Mouse (Mus musculus): Measurements from ENCODE around the gene Irs2.

Irs2 gene

DNA sequence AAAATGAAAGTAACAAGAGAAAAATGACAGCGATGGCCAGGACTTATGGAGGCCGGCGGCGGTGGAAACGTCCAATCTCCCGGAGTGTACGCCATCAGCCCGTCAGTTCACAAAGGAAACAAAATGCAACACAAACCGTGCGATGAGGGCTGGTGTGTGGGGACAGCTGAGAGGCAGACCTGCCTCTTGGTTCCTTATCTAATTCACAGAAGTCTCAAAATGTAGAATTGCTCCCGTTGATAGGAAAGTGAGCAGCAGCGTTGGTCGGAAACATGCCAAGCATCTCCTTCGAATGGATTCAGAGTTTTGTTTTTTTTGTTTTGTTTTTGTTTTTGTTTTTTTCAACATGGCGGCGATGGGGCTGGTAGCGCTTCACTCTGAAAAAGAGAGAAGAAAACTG lies 21.6 kb downstream of the Irs2 start:
- DNase-seq (ENCODE audit: low spot score): no peak

DNA sequence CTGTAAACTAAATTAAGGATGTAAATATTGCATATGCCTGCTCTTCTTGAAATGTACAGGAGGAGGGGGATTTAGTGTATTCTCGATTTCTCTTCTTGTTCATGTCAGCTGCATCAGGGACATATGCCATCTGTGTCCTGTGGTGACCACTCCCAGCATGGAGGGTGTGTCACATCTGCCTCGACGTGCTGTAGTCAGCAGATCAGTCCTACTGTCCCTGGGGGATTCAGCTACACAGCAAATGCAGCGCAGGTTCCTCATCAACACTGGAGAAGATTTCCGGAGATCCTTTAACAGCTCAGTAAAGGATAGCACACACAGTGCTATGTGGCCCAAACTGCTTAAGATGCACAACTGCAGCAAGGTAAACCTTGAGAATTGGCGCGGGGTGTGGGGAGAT lies 23.2 kb downstream of the Irs2 start:
- no peak for DNase-seq (ENCODE audit: low spot score)

- no peak for DNase-seq (ENCODE audit: low spot score)
These were observed 27.4 kb downstream of the Irs2 start for GRCm38 (mm10) chr8:10980876-10981275.

GRCm38 (mm10) chr8:10979916-10980315 lies 28.3 kb downstream of the Irs2 start:
- no peak for DNase-seq (ENCODE audit: low spot score)

DNA sequence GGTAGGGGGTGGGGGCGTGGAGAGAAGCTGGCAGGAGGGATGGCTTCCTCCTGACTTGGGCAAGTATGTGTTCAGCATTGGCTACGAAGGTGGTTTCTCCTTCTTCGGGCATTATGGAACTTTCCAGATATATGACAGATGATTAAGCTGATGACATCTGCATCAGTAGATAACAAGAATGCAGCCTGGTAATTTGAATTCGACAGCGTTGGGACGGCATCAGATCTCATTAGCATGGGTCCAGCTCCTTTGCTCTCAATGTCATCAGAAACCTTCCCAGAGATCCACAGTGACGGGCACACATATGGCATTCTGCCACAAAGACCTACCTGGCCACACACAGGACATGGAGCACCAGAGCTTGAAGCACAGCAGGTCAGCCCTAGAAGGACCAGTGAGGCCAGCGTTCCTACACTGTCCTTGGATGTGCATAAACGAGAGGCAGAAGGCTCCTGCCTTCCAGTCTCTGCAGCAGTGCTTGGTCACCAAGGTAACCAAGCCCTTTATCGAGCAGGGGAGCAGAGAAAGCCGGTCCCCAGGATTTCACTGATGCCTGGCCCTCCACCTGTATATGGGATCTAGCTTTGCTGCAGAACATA lies 29.0 kb downstream of the Irs2 start:
- no peak for DNase-seq (ENCODE audit: low spot score)

DNA sequence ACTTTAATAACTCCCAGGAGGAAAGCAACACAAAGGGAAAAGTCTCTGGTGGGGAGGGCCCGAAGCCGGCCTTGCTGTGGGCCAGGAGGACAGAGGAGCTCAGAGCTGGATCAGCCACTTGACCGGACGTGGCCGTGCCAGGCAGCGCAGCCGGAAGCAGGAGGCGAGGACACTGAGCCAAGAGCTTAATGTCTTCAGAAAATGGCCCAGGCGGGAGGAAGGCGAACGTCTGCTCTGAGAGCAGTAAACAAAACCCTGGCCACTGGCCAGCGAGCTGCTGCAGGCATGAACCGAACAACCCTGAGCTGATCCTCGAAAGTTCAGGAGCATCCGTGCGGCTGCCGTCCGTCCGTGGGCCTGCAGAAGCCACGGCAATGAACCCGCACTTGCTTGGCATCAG lies 29.9 kb downstream of the Irs2 start:
- peak; percentile 28 for DNase-seq (ENCODE audit: low spot score)

DNA sequence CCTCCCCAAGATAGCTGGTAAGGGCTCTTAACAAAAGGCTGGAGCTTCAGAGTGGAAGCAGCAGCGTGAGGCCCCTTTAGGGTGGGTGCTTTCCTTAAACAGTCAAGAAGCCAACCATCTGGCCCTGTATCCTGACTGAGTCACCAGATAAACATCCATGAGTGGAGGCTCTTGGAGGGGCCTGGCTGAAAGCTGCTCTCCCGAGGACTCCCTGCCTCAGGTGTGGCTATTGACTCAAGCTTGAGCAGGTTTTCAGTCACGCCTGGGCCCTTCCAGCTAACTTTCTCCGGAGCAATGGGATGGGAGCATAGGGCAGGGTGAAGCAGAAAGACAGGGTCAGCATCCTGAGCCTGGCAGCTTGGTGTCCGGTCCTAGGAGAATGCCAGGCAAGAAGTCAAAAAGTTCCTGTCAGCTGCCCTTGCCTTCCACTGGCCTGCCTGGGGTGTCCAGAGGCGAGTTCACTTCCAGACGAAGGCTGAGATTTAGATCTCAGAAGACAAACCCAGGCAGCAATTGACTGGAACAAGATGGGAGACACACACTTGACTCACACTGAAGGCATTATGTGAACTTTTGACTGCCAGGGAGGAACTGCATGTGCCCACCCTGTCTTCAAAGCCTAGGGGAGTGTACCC lies 30.4 kb downstream of the Irs2 start:
- no peak for DNase-seq (ENCODE audit: low spot score)

GRCm38 (mm10) chr8:10974659-10975058 lies 33.6 kb downstream of the Irs2 start:
- no peak for DNase-seq (ENCODE audit: low spot score)

DNA sequence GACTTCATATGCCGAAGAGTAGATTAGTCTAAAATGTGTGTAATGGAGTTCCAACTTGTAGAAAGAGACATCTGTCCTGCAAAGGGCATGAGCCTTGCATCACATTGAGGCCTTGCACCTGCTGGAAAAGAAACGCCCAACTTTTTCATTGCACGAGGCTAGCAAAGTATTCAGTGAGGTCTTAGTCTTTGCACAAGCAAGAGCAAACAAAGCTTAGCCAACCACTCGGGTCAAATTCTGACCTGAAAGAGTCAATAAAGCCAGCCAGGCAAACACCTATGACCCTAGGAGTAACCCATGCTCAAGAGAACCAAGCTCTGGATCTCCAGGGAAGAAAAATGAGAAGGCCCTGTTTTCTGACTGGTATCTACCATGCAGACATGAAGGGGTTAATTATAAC lies 34.1 kb downstream of the Irs2 start:
- no peak for DNase-seq (ENCODE audit: low spot score)

DNA sequence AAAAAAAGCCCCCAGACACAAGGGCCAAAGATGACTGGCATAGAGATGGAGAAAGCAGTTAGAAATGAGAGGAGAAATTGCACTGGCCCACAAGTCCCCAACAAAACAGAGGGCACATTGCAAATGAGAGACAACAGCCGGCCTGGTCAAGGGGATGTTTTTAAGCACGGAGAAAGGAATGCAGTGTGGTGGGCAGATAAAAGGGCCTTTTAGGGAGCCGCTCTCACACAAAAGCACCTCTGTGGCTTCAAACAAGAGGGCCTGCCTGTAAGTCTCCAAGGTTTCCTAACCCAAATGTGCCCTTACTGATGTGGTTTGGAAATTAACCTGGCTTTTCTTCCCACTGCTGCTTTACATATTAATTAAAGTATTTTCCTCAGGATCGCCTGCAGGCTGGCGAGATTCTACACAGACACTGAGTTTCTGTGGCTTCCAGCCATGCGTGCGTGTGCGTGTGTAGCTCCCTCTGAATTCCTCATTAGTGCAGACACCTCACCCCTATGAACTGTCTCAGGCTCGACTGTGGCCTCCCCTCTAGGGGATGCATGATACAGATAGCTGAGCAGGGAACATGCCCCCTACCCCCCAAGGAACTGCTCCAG lies 35.3 kb downstream of the Irs2 start:
- DNase-seq (ENCODE audit: low spot score): no peak

- no peak for DNase-seq (ENCODE audit: low spot score)
These were observed 36.3 kb downstream of the Irs2 start for GRCm38 (mm10) chr8:10971984-10972383.

DNA sequence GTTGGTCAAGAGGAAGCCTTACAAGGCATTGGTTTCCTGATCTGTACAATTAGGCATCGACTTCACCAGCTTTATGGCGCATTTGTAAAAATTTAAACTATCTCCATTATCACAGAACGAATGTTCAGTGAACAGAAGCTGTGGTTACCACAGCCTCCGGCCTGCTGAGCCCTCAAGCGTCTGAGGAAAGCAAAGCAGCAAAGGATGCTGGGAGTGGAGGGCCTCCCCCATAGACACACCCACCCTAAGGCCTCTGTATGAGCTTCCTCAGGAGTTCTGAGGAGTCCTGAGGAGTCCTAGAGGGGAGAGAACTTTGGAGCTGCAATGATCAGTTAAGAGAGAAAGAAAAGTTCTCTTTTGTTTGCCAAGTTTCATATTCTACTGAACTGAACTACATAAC lies 36.7 kb downstream of the Irs2 start:
- no peak for DNase-seq (ENCODE audit: low spot score)

- no peak for DNase-seq (ENCODE audit: low spot score)
These were observed 37.5 kb downstream of the Irs2 start for GRCm38 (mm10) chr8:10970496-10971456.

GRCm38 (mm10) chr8:10968687-10969086 lies 39.6 kb downstream of the Irs2 start:
- no peak for DNase-seq (ENCODE audit: low spot score)

GRCm38 (mm10) chr8:10965401-10966117 lies 42.7 kb downstream of the Irs2 start:
- DNase-seq (ENCODE audit: low spot score): no peak

DNA sequence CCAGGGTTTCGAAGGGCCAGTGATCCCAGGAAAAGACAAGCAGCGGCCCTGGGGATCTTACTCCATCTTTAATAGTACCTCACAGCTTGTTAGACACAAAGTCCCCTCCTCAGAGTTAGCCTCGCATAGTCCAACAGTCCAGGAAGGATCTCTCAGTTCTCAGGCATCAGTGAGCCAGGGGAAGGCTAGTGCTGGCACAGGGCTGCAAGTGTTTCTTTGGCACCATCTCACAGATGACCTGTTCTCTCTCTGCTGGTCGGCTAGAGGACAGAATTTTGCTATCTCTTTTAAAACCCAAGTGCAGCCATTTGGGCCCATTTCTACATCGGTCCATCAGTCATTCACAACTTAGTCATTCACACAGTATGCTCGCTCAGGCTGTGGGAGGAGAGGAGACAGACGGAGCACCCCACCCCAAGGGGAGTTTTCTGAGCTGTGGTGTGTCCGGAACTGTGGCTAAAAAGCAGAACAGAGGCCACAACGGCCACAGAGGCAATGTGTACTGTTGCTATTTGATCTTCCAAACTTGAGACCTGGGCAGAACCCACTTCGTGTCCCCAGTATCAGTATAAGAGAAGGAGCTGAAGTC lies 43.7 kb downstream of the Irs2 start:
- no peak for DNase-seq (ENCODE audit: low spot score)

- DNase-seq (ENCODE audit: low spot score): no peak
These were observed 46.3 kb downstream of the Irs2 start for GRCm38 (mm10) chr8:10961989-10962388.

GRCm38 (mm10) chr8:10960277-10960819 lies 47.9 kb downstream of the Irs2 start:
- no peak for DNase-seq (ENCODE audit: low spot score)

GRCm38 (mm10) chr8:10957292-10957955 lies 50.8 kb downstream of the Irs2 start:
- no peak for DNase-seq (ENCODE audit: low spot score)

DNA sequence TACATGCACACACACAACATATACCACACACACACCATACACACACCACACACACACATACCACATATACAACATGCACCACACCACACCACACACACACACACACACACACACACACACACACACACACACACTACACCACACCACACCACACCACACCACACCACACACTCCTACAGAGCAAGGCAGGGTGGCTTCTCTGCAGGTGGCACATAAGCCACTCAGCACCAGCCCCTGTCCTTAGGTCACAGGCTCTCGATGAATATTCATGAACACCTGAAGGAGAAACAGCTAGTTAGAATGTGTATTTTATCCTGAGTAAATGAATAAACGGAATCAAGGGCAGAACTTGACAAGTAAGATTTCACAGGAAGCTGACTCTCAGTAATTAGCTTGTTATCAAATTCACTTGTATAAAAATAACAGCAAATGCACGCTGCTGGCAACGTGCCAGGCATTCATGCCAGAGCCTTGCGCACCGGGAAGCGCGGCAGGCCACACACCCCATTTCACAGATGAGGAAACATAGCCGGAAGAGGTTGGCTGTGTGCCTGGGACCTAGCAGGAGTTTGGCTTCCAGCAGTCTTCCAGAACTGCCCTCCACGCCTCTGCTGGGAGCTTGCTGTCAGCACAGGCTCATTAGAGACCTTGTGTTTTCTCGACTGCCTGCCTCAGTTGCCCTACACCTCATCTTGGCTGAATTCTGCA lies 54.8 kb downstream of the Irs2 start:
- DNase-seq (ENCODE audit: low spot score): no peak
